Mouse (Mus musculus) heart, postnatal 10 days (tissue): ENCODE data around the gene Shisa2. TPM values are rescaled to one million over a fixed set of nuclear protein-coding genes. Genes with fewer than 3 reads are reported as not detected.
A peak's percentile ranks its signal among the peaks of the same experiment; 100 is the strongest.

Experiments
- DNase-seq, 2 experiments: peaks; one replicate each; pipeline ENCODE4 v3.0.0; 2021
- intact Hi-C: fragments of 180-260 bp; cut with DNase I; formaldehyde crosslinking; loops from one replicate; pipeline ENCODE4 v1.15.1; 2025
- total RNA-seq, 2 experiments: library from RNA; stranded (reverse); gene quantifications; 2 replicates each; pipeline ENCODE4 v1.2.3; 2021

Gene Shisa2
- total RNA-seq, 2 experiments from 2014 or later = 1.0 to 1.3 TPM

DNA sequence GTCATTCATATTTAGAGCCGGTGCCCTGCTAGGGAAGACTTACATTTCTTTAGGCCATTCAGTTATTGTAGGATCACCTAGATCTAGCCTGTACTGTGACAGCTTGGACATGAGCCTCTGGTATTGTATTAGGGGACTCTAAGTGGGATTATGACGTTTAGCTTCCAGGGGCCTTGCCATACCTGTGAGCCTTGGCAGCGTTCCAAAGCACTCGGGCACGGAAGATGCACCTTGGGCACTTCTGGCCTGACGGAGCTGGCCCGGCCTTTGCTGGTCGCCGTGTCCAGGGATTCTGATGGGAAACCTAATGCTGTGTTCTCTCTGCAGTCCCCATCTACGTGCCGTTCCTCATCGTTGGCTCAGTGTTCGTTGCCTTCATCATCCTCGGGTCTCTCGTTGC, 4.2 kb downstream of the Shisa2 start:
- intact Hi-C loops = no loop called here
- DNase-seq = no peak

DNA sequence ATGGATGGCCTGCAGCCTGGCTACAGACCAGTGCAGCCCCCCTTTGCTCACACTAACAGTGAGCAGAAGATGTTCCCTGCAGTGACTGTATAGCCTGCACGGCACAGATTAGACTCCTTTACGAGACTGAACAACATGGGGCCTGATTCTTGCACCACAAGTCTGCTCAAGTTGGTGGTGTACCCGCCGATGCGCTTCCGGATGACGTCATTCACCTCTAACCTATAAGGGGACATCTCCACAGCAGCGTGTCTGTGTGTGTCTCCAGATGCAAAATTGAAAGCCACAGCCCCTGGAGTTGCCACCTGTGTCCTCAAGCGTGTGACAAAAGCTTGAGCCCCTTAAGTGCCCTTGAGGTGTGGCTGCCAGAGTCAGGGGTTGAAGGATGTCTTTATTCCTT, 5.0 kb downstream of the Shisa2 start:
- intact Hi-C loops = no loop called here
- no peak for DNase-seq

DNA sequence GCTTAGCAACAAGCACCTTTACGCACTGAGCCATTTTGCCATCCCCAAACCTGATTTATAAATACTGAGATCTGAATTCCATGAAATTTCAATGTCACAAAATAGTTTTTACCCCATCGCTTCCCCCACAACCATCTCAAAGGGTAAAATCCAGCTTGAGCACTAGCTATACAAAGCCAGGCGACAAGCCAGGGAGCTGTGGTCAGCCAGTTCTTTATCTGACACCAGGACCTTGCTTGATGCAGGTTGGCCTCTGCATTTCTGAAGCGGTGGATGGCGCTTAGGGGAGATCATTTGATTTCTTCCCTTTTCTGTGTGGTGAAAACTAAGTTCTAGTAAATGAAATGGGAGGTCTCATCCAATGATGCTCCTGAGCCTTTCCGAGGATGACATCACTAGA, 7.0 kb downstream of the Shisa2 start:
- intact Hi-C loops = no loop called here
- DNase-seq = no peak

DNA sequence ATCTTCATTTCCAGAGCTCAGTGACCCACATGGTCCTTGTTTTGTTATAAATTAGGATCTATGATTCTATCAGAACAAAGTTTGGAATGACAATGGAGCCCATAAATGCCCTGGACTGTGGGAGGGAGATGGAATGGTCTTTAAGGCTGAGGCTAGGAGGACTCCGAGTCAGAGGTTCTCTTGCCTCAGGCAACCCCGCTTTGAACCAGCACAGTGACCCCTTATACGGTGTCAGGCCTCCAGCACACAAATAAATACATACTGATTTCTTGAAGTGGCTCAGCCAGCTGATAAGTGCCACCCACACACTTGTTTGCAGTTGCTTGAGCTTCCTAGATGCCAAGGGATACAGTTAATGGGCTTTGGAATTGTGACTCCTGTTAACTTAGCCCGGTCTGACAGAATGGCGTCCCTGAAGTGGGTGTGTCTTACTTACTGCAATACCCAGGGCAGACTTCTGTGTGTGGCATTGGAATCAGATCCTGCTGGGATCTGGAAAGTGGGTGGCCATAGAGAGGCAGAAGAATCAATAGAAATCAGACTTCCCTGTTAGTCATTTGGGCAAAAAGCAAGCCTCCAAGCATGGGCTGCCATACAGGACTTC, 8.3 kb downstream of the Shisa2 start:
- DNase-seq = no peak

DNA sequence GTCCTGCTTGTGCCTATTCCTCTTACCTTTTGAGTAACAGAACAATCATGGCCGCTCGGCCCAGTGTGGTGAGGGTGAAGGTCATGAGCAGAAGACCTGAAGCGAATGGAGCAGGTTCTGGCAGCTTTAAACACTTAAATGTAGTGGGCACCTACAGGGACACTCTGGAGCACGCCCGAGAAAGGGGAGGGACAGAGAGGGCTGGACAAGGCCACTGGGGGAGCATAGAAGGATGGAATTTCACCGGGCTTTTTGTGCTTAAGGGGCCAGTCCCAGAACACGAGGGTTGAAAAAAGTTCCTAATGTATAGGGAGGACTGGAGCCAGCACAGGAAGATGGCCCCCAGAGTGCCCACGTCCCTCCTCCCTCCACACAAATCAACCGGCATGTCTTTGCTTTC, 8.9 kb downstream of the Shisa2 start:
- intact Hi-C loops = no loop called here
- no peak for DNase-seq

More for the DNA sequence above, 8.3 kb downstream of the Shisa2 start:
- intact Hi-C loops = no loop called here

DNA sequence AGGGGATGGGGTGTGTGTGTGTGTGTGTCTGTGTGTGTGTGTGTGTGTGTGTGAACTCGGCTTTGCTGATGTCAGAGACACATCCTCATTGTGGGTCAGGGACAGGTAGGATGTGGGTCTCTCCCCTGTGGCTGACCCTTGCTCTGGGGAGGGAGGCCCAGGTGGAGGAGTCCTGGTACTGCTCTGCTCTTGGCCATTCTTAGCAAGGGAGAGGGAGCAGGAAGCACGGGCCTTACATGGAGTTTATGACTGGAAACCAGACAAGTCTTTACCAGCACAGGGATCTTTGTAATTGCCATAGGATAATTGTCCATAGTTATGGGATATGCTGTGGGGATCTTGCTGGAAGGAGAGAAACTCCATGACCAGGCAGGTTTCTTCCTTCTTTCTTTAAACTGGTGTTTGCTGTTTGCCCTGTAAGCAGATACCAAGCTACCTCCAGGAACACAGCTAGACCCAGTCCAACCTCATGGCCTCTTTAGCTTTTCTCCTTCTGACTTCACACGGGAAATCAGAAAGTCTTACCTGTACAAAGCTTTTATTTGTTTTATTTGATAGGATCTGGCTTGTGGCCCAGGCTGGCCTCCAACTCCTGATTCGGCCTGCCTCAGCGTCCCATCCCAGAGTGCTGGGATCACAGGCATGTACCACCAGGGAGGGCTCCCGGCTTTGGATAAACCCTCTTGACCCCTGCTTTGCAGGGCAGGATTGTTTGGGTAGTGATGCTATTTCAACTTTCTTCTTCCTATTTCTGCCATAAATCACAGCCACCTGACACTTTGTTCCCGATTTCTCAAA, 14.0 kb downstream of the Shisa2 start:
- no peak for DNase-seq
- intact Hi-C loops = no loop called here

DNA sequence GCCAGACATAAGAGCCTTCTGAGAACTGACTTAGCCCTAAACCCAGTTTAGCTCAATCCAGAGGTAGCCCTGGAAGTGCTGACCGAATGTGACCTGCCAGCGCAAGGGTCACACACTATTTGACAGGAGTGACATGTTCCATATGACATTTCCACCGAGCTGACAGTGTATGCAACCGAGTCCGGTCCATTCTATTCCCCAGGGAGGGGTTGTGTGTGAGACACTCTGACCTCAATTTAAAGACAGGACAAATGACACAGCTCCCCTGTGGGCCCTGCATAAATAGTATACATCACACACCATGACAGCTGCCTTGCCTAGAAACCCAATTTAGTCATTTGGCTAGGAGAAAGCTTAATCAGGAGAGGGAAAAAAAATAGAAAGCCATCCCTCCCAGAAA, 16.7 kb downstream of the Shisa2 start:
- intact Hi-C loops = no loop called here
- no peak for DNase-seq

DNA sequence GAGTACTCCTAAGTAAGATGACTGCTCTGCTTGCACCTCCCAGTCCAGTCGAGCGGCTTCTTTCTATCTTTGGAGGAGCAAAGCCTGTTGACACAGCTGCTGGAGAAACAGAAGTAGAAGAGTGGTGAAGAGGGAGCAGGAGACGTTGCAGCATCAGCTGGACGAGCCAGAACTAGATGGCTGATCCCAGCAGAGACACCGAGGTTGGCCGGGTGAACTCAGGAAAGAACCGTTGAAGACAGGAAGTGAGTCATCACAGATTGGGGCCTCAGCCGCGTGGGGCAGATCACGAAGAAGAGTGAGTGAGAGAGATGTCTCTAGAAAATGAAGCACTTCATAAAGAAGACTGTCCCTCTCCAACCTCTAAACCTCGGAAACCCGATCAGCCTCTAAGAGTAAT, 18.5 kb downstream of the Shisa2 start:
- intact Hi-C loops = no loop called here
- DNase-seq = peak; percentile 32 to 43

DNA sequence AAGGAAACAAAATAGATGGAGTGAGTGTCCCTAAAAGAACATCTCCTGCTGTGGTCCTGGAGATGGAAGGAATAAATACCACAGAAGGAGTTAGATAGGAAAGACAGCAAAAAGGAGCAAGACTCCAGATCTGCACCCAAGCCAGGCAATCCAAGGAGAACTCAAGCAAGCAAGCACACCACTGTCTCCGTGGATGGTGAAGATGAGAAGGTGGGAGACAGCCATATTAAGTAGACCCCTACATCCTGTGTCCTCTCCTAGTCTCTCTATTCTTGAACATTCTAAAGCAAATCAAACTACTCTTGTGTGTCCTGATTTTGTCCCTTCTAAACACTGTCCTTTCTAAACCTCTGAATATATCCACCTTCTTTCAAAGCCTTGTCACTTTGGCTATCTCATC, 19.1 kb downstream of the Shisa2 start:
- intact Hi-C loops = no loop called here
- DNase-seq = no peak

DNA sequence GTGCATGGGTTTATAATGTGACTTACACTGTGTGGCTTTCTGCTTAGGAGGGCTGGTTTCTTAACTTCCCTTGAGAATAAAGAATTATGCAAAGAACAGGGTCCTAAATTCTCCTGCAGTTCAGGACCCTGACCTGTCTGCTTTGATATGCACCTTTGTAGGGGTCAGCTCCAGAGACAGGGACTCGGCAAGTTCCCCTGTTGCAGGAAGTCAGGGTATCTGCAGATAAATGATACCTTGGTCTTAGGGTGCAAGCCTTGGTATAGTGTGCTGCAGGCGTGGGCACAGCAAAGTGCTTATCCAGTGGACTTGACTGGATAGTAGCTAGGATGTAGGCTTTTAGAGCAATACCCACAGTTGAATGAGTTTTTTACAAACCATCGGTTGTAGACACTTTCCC, 19.8 kb downstream of the Shisa2 start:
- no peak for DNase-seq
- intact Hi-C loops = no loop called here

DNA sequence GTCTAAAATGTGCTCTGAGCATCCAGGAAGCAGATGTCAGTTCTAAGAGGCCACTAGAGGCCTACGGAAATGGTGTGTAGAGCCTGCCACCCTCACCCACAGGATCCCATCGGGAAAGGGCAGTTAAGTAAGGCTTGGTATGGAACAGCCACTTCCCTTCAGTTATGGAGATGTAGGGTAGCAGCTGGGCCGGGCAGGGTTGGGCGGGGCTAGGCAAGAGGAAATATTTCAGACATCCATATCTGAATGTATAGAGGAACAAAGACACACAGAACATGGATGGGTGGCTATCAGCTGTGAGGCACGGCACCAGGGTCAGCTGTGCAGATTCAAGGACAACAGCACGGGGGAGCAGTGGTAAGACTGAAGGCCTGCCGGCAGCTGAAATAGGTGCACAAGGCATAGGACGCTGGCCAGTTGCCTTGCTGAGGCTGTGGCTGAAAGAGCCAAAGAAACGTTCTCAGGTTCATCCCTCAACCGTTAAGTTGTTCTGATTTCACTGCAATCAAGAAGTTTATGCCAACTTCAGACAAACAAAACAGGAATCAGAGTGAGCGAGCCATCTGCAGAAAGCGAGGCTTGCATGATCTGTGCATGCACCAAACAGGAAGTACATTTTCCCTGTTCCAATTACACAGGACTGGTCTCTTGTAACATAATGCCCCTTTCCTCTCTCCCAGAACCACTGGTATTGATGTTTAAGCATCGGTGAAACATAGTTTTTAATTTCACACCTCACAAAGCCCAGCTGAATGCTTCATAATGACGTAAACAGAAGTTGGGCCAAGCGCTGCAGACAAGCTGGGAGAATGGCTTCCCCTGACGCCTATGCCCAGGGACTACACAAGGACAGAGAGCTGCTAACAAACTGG, 22.0 kb downstream of the Shisa2 start:
- DNase-seq = no peak
- intact Hi-C loops = no loop called here

DNA sequence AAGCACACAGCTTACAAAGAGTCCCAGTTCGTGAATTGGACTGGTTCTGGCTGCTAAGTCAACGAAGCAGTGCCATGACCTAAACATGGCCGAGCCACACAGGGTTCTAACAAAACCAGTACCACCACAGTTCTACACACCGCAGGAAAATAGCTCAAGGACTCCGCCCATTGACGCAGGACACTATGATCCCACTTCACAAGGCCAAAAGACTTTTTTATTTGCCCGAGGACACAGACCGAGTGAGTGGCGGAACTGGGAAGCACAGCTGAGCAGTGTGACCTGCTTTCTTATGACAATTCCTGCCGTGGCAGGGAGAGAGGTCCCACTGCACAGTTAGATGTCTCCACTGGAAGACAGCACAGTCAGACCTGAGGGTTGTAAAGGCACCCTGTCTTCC, 23.5 kb downstream of the Shisa2 start:
- no peak for DNase-seq
- intact Hi-C loops = no loop called here

DNA sequence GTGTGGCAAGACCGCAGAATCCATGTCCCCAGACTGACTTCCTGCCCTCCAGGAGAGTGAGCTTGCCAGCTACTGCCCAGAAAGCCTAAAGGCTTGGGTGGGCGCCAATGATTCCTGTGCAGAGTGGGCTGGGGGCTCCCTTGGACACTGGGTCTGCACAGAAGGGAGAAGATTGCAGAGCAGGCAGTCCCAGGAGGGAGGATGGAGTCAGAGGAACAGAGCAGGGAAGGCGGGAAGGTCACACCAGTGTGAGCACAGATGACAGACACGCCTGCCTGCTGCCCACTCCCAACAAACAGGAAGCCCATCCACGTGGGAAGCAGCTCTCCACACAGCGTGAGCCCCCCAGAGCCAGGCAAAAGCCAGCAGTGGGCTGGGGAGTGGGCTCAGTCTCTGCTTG, 24.2 kb downstream of the Shisa2 start:
- no peak for DNase-seq
- intact Hi-C loops = no loop called here

DNA sequence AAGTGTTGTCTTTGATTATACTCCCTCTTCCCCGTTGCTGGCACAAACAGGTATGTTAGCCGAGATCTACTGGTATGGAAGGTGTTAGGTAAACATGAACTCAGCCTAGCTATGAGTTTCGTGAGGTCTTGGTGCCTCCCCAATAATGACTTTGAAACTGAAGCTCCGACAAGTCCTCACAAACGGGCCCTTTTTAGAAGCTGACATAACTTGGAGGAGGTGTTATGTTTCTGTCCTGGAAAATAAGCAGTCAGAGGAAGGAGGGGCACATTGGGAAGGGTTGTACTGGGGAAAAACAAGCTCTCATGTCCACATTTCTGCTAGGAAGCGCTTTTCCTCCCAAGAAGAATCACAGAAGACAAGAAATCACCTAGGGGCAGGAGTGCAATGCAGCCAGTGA, 31.5 kb downstream of the Shisa2 start:
- no peak for DNase-seq

DNA sequence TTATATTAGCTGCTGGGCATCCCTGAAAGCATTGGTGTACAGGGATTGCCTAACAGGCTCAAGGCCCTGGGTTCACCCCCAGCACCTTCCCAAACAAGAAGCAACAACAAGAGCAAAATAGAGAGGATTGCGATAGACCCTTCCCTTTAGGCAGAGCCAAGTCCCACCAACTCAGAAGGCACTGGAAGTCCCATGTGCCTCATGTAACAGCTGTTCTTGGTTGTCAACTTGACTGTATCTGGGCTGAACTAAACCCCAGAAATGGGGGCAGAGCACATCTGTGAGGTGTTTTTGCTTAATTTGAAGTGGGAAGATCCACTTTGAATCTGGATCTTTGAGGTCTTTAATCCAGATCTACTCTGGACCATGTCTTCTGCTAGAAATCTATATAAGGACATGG, 32.0 kb downstream of the Shisa2 start:
- intact Hi-C loops = no loop called here

More for the DNA sequence above, 31.5 kb downstream of the Shisa2 start:
- intact Hi-C loops = no loop called here

DNA sequence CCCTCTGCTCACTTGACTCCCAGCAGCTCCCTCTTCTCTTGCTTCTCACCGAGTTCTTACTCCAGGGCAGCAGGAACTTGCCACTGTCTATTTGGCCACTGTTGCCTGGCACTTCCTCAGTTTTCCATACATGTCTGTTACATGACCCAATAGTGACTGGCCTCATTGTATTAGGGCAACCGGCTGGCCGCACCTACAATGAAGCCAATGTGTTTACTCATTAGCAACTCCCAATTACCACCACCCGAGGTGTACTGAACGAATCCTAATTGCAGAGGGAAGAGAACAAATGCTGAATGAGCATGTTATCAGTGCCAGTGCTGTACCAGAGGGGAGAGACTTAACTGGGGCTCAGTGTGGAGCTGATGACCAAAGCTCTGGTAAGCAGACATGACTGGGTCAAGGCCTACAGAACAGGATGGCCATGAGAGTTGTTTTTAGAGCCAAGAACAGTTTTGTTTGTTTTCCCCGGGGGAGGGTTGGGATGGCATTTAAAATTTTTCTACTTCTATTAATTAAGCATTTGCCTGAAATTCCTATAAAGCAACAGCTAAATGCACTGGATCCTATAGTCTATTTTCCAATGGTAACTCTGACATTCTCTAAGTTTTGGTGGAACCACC, 47.9 kb downstream of the Shisa2 start:
- no peak for DNase-seq
- intact Hi-C loops = no loop called here

More for the DNA sequence above, 32.0 kb downstream of the Shisa2 start:
- no peak for DNase-seq

DNA sequence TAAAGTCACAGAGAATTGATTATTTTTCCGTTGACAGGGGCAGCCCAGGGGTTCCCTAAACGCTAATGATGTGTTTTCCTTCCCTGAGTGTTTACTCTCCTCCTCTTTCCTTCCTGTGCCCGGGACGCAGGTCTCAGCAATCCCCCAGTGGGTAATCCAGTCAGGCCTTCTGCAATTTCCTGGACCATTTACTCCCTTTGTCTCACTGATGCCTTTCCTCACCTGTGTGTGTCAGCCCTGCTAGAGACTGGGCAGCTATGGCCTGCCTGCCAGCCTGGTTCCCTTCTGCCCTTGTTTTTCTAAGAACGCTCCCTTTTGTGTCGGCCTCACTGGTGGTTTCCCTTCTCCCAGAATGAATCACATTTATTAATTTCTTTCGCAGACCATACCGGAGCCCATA, 49.4 kb downstream of the Shisa2 start:
- intact Hi-C loops = no loop called here
- DNase-seq = no peak

DNA sequence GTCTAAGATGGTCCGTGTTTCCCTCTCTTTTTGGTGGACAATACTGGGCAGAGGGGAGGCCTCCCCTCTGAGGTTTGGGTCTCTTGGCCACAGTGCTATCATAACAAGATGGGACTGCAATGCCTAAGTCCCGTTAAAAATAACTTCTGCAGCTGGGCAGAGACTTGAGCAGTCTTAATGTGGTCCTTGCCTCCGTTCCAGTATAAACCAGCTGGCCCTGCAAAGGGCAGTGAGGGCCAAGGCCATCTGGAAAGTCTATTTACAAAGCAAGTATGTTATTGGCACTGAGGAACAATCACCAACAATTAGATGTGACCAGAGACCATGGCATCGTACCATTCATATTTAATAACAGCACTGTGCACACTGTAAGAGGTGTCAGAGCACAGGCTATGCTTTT, 50.2 kb downstream of the Shisa2 start:
- intact Hi-C loops = no loop called here
- no peak for DNase-seq

DNA sequence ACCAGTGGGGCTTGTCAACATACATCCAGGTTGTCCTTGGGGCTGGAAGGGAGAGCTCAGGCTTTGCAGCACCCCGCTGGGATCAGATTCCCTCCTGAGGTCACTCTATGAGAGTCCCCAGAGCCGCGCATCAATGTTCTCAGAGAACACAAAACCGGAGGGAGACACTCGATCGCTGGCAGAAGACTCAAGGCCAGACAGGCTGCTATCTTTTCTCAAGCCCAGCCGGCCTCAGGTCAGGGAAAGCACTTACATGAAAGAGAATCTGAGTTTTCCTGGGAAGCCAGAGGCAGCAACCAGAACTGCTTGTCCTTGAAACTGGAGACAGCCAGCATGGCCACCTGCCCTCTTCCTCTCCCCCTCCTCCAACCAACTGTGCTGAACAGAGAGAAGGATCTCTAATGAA, 52.5 kb downstream of the Shisa2 start:
- DNase-seq = no peak
- intact Hi-C loops = no loop called here
